Mouse (Mus musculus) liver (tissue): ENCODE data around the gene Csrnp2.
"Not testable (repeated sequence)": the region's sequence is repeated elsewhere in the genome, so short reads cannot be mapped to it uniquely, and the experiment has no call there.

Experiments used
- DNase-seq: peaks from one replicate; pipeline ENCODE4 v3.0.0-alpha.2; 2020; ENCODE audit warnings: mixed read lengths

Gene Csrnp2

GRCm38 (mm10) chr15:100495102-100495501 lies at the start of gene Csrnp2:
Gene Csrnp2, minus strand, starts transcription at chr15:100495488.
- DNase-seq, result peak; percentile 87

DNA sequence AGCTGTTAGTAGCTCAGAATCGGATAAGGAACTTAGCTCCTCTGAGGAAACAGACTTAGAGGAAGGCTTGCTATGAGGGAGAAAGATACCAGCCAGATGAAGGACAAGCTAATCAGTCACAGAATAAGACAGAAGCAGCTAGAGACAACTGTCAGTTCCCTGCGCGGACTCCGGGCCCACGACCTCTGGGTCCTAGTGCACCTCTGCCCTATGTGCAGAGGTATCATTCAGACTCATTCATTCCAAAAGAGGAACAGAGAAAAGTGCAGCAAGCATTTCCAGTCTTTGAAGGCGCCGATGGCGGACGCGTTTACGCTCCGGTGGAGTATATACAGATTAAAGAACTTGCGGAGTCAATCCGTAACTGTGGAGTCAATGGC lies 48.4 kb upstream of the Csrnp2 start:
- DNase-seq, result not testable (repeated sequence)

DNA sequence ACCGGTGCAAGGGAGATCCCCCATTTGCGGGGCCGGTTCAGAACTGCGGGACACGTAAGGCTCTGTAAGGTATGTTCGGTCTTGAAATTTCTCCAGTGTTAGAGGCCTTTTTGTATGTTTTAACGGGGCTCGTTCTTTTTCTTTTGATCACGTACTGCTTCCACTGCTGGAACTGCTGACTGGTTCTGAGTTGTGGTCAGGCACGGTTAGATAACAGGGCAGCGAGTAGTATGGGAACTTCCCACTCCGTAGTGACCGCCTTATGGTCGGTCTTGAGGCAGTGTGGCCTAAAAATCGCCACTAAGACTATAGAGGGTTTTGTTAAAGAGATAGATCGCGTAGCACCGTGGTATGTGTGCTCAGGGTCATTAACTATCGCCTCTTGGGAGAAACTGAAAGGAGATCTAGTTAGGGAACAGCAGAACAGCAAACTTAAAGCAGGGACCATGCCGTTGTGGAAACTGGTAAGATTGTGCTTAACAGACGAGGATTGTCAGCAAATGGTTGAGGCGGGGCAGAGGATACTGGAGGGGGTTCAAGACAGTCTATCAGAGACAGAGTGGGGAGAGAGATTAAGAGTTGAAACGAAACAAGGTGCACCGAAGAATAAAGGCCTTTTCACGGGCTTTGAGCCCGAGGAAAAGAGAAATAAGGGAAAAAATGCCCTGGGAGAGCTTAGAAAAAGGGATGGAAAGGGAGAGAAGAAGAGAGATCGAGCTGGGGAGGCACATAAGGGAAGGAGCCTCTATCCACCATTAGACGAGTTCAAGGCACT lies 47.8 kb upstream of the Csrnp2 start:
- not testable (repeated sequence) for DNase-seq

GRCm38 (mm10) chr15:100541426-100541825 lies 46.1 kb upstream of the Csrnp2 start:
- no peak for DNase-seq

DNA sequence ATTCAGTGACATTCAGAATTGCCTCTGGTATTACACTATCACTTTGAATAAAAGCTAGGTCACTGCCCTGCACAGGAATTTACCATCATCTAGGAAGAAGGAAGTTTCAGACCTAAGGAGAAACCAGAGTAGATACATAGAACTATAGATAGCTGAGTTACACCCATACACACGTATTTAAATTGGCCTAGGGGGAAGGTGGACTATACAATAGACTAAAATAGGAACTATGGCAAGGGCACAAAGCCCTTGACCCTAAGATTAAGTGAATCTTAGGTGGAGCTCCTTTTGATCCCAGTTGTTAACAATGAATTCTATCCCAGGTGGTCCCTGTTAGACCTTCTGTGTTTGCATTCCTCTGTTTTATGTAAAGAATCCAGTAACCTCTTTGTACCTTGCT lies 45.7 kb upstream of the Csrnp2 start:
- DNase-seq, result not testable (repeated sequence)

DNA sequence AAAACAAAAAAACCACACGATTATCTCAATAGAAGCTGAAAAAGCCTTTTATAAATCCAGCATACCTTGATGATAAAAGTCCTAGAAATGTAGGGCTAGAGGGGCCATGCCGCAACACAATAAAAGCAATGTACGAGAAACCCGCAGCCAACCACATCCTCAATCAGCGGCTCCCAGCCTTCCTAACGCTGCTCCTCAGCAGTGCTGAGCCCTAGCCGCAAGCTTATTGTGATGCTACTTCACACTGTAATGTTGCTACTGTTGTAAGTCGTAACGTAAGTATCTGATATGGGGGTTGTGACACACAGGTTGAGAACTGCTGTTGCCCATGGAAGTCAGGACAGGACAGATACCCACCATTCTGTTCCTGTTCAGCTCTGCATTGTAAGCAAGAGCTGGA lies 44.1 kb upstream of the Csrnp2 start:
- no peak for DNase-seq

DNA sequence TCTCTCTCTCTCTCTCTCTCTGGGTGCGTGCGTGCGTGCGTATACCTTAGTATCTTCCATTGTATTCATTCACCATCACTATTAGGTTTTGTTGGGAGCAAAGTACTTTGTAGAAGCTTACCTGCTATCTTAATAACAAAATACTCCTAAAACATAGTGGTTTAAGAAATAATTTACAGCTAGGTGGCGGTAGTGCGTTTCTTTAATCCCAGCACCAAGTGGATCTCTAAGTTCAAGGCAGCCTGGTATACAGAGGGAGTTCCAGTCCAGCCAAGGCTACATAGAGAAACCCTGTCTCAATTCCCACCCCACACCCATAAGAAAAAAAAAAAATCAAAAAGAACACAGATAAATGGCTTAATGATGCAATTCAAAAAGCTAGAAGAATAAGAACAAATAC lies 42.6 kb upstream of the Csrnp2 start:
- DNase-seq, result no peak

GRCm38 (mm10) chr15:100527900-100528299 lies 32.6 kb upstream of the Csrnp2 start:
- DNase-seq, result no peak

- DNase-seq, result no peak
These were observed 30.1 kb upstream of the Csrnp2 start for GRCm38 (mm10) chr15:100525405-100525804.

DNA sequence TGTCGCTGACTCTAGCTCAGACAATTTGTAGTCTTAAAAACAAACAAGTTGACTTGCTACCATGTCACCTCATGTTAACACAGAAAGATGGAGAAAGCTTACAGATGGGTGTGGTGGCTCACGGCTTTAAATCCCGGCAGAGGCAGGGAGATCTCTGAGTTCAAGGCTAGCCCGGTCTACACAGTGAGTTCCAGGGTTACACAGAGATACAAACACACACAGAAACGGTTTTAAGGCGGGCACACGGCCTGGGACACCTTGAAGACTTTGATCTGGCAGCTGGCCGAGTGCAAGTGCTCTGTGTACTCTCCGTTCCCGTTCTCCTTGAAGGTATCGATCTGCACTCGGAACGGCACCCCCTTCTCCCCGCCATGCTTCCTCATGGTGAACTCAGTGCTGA lies 25.0 kb upstream of the Csrnp2 start:
- no peak for DNase-seq

DNA sequence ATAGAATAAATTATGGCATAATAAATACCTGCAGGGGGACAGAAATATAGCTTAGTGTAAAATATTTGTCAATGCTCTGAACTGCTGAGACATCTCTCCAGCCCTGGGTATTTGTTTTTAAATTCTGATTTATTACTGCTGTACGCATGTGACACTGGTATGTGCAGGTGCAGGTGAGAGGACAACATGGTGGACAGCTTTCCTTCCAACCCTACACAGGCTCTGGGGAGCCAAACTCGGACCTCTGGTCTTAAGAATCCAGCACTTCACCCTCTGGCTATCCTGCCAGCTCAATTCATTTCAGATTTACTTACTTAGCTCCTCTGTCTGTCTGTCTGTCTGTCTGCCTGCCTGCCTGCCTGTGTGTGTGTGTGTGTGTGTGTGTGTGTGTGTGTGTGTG lies 19.8 kb upstream of the Csrnp2 start:
- DNase-seq, result no peak

GRCm38 (mm10) chr15:100513387-100513786 lies 18.1 kb upstream of the Csrnp2 start:
- no peak for DNase-seq

DNA sequence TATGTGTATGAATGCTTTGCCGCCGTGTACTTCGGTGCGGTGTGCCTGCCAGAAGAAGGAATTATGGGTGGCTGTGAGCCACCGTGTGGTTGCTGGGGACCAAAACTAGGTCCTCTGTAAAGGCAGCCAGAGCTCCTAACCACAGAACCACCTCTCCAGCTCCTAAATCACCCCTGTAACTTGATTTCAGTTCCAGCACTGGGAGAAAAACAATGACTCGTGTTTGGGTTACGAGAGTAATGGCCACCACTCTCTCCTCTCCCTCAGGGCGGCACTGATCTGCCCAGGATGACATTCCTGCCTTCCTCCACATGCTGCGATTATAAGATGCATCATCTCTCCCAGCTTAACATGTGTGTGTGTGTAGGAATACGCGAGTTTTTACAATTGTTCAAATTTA lies 14.8 kb upstream of the Csrnp2 start:
- DNase-seq, result no peak

GRCm38 (mm10) chr15:100508454-100509167 lies 13.3 kb upstream of the Csrnp2 start:
- no peak for DNase-seq

GRCm38 (mm10) chr15:100499506-100499905 lies 4.2 kb upstream of the Csrnp2 start:
- DNase-seq, result not testable (repeated sequence)

DNA sequence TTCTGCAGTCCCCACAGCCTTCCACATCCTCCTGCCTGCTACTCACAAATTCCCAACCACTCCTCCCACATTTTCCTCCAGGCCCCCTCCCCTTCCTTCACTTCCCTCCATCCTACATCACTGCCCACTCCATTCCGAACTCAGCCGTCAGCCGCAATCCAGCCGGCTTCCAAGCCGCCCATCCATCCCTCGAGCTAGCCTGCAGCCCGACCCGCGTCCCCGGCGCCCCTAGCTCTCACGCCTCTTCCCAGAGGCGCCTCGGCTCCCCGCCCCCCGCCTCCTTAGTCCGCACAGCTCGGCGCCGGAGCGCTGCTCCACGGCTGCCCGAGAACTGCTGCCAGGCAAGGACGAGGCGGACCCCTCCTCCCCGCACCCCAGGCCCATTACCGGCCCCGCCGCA lies 641 bp downstream of the Csrnp2 start:
- DNase-seq, result peak; percentile 38

GRCm38 (mm10) chr15:100491966-100492365 lies 3.3 kb downstream of the Csrnp2 start:
- no peak for DNase-seq

DNA sequence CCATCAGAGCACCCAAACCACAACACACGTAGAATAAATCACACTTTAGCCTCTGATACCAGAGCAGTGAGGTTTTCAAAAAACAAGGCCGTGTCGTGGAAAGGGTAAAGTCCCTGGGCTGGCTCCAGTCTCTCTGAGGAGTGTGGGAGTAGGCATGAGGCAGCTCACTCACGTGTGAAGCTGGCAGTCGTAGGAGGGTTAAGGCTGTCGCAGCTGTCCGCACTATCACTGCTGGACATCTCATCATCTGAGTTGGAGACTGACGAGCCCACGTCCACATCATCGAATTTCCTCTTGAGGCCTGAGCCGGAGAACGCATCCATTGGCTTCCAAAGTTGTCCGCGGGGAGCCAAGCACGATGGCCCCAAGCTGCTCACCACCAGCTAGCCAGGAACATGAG lies 6.0 kb downstream of the Csrnp2 start:
- DNase-seq, result no peak

DNA sequence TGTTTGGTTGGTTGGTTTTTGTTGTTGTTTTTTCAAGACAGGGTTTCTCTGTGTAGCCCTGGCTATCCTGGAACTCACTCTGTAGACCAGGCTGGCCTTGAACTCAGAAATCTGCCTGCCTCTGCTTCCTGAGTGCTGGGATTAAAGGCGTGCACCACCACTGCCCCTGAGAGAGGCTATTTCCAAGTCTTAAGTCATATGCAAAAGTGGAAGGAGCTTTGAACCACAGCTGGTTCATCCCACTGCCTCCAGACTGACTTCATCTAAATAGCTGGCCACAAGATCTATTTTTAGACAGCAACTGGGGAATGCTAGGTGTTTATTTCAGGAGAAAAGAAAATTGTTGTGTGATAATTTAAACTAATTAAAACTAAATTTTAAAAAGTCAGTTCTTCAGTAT lies 7.0 kb downstream of the Csrnp2 start:
- DNase-seq, result not testable (repeated sequence)

- no peak for DNase-seq
These were observed 8.2 kb downstream of the Csrnp2 start for GRCm38 (mm10) chr15:100487050-100487449.

GRCm38 (mm10) chr15:100486450-100486849 lies 8.8 kb downstream of the Csrnp2 start:
- no peak for DNase-seq

GRCm38 (mm10) chr15:100485576-100485975 lies 9.7 kb downstream of the Csrnp2 start:
- DNase-seq, result peak; percentile 24

GRCm38 (mm10) chr15:100478925-100479324 lies 16.4 kb downstream of the Csrnp2 start:
- DNase-seq, result no peak

DNA sequence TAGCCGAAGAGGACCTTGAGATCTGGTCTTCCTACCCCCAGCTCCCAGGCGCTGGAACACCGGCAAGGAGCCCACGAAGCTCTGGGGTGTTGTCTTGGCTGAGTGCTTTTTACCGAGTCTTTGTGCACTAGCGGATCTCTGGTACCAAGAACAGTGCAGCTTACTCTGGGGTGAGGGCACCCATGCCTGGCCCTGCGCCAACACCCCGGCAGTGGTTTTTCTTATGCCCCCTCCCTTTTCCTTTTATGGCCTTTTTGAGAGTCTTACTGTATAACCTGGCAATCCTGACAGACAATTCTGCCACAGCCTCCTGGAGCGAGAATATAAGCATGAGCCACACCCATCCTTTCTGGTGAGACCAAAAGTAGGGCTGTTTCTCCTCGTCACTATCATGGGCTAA lies 16.9 kb downstream of the Csrnp2 start:
- no peak for DNase-seq
